Mouse (Mus musculus) stomach, embryonic 14.5 days (tissue): ENCODE measurements around the gene Ranbp9. TPM values are rescaled to one million over a fixed set of nuclear protein-coding genes. Genes with fewer than 3 reads are reported as not detected.

ENCODE experiments used
- ATAC-seq: fragments of 200-750 bp; cut with Nextera tagmentation; 2 replicates; pipeline ENCODE4 v1.8.0; 2017; ENCODE audit warnings: low read depth, moderate TSS enrichment; ENCODE audit not compliant: insufficient number of reproducible peaks, insufficient read depth, low FRiP score
- H3K27ac ChIP-seq: fragments of 300-500 bp; sonication (generic); 2 replicates; pipeline ENCODE4 v1.5.1; 2014; ENCODE audit warnings: mild to moderate bottlenecking, low read length, moderate library complexity, mixed read lengths
- H3K27me3 ChIP-seq: fragments of 300-500 bp; sonication (generic); 2 replicates; pipeline ENCODE4 v1.6.1; 2014; ENCODE audit warnings: low read length, control low read depth, mixed read lengths; ENCODE audit not compliant: control insufficient read depth, insufficient read depth
- H3K36me3 ChIP-seq: fragments of 300-500 bp; sonication (generic); 2 replicates; pipeline ENCODE4 v1.6.1; 2014; ENCODE audit warnings: mild to moderate bottlenecking, control low read depth, low read length, moderate library complexity, mixed read lengths; ENCODE audit not compliant: control insufficient read depth, insufficient read depth
- H3K4me1 ChIP-seq: fragments of 300-500 bp; sonication (generic); 2 replicates; pipeline ENCODE4 v1.6.1; 2014; ENCODE audit warnings: low read length, control low read depth, mixed read lengths; ENCODE audit not compliant: control insufficient read depth, insufficient read depth
- H3K4me2 ChIP-seq: fragments of 300-500 bp; sonication (generic); replicated peaks from 2 replicates; pipeline ENCODE4 v1.6.1; 2014; ENCODE audit warnings: low read depth, low read length, control low read depth
- H3K4me3 ChIP-seq: fragments of 300-500 bp; sonication (generic); 2 replicates; pipeline ENCODE4 v1.5.1; 2014; ENCODE audit warnings: low read depth, low read length, control low read depth
- H3K9ac ChIP-seq: fragments of 300-500 bp; sonication (generic); replicated peaks from 2 replicates; pipeline ENCODE4 v1.6.1; 2014; ENCODE audit warnings: low read depth, mild to moderate bottlenecking, control low read depth, low read length, moderate library complexity, mixed read lengths
- H3K9me3 ChIP-seq: fragments of 300-500 bp; sonication (generic); 2 replicates; pipeline ENCODE4 v1.6.1; 2016; ENCODE audit warnings: low read depth, low read length, control low read depth; ENCODE audit not compliant: control insufficient read depth
- WGBS: fragments of 180-500 bp; shearing (Covaris S2); extraction: QIAGEN DNeasy Blood & Tissue Kit; methylation state at CpG from one replicate; pipeline ENCODE4 v1.1.7; 2014; 5-methylcytosine and 5-hydroxymethylcytosine counted together
- polyA plus RNA-seq: library from polyadenylated mRNA; unstranded; fragments of >200 nt; fragmentation: Nextera tagmentation; extraction: Ambion mirVana; gene quantifications from 2 replicates; pipeline ENCODE4 v1.2.1, GENCODE M21; 2014

Gene Ranbp9
- polyA plus RNA-seq, 1 experiment from 2014 or later, result 15.5 TPM

- peaks cover 3% of the 10 kb centered on the region; the same call in 1 of the 2 replicates for H3K4me1 ChIP-seq
- 46% methylated on average over 16 of the region's 17 CpGs for WGBS
- peak overlapping the region; percentile 46; the same call in 1 of the 2 replicates for H3K4me2 ChIP-seq
- H3K9ac ChIP-seq, result peak overlapping the region; percentile 77
- no peaks in the 10 kb centered on the region for H3K27me3 ChIP-seq
- no peaks in the 10 kb centered on the region for H3K9me3 ChIP-seq
- peak overlapping the region; percentile 94; the same call in 1 of the 2 replicates for H3K27ac ChIP-seq
- ATAC-seq, result no peak
- H3K36me3 ChIP-seq, result peaks cover 17% of the 10 kb centered on the region
- H3K4me3 ChIP-seq, result peak overlapping the region; percentile 79
Measured at GRCm38 (mm10) chr13:43397700-43398296, 83.3 kb downstream of the Ranbp9 start.

- no peaks in the 10 kb centered on the region for H3K9me3 ChIP-seq
- WGBS, result 98% methylated on average over 10 of the region's 10 CpGs
- H3K4me1 ChIP-seq, result no peaks in the 10 kb centered on the region
- no peak overlapping the region for H3K27ac ChIP-seq
- no peak overlapping the region for H3K4me2 ChIP-seq
- no peak for ATAC-seq
- H3K27me3 ChIP-seq, result no peaks in the 10 kb centered on the region
- H3K4me3 ChIP-seq, result no peak overlapping the region
- H3K9ac ChIP-seq, result no peak overlapping the region
- H3K36me3 ChIP-seq, result no peaks in the 10 kb centered on the region
Measured at GRCm38 (mm10) chr13:43385321-43385720, 95.8 kb downstream of the Ranbp9 start.

- H3K4me1 ChIP-seq, result no peaks in the 10 kb centered on the region
- no peak overlapping the region for H3K9ac ChIP-seq
- no peaks in the 10 kb centered on the region for H3K9me3 ChIP-seq
- 70% methylated on average over 3 of the region's 3 CpGs for WGBS
- 0 out of 2 replicates have a peak, but pooled peaks cover 6% of the 10 kb centered on the region for H3K36me3 ChIP-seq
- ATAC-seq, result no peak
- no peak overlapping the region for H3K4me2 ChIP-seq
- no peaks in the 10 kb centered on the region for H3K27me3 ChIP-seq
- no peak overlapping the region for H3K4me3 ChIP-seq
- no peak overlapping the region for H3K27ac ChIP-seq
Measured at GRCm38 (mm10) chr13:43379989-43380388, 101.1 kb downstream of the Ranbp9 start.

- Histone ChIP-seq H3K27me3 (no peaks in the 10 kb centered on the region), H3K9ac (no peak overlapping the region), H3K9me3 (no peaks in the 10 kb centered on the region), H3K4me1 (no peaks in the 10 kb centered on the region), H3K4me3 (no peak overlapping the region), H3K36me3 (peaks cover 11% of the 10 kb centered on the region; the same call in 1 of the 2 replicates), H3K4me2 (no peak overlapping the region), H3K27ac (no peak overlapping the region)
- 62% methylated on average over 2 of the region's 2 CpGs for WGBS
- ATAC-seq, result no peak
Measured at GRCm38 (mm10) chr13:43374918-43375432, 106.1 kb downstream of the Ranbp9 start.

- peaks cover 11% of the 10 kb centered on the region; the same call in 1 of the 2 replicates for H3K36me3 ChIP-seq
- no peak overlapping the region for H3K9ac ChIP-seq
- no peaks in the 10 kb centered on the region for H3K9me3 ChIP-seq
- WGBS, result 78% methylated on average over 10 of the region's 10 CpGs
- H3K27me3 ChIP-seq, result no peaks in the 10 kb centered on the region
- no peak for ATAC-seq
- no peaks in the 10 kb centered on the region for H3K4me1 ChIP-seq
- no peak overlapping the region for H3K4me2 ChIP-seq
- H3K4me3 ChIP-seq, result no peak overlapping the region
- H3K27ac ChIP-seq, result no peak overlapping the region
Measured at GRCm38 (mm10) chr13:43374205-43374604, 106.9 kb downstream of the Ranbp9 start.

GRCm38 (mm10) chr13:43372892-43373291 lies 108.2 kb downstream of the Ranbp9 start:
- H3K9me3 ChIP-seq, result no peaks in the 10 kb centered on the region
- H3K4me1 ChIP-seq, result no peaks in the 10 kb centered on the region
- H3K9ac ChIP-seq, result no peak overlapping the region
- no peak for ATAC-seq
- H3K36me3 ChIP-seq, result peaks cover 11% of the 10 kb centered on the region; the same call in 1 of the 2 replicates
- no peak overlapping the region for H3K4me3 ChIP-seq
- WGBS, result 81% methylated on average over 1 of the region's 1 CpGs
- no peaks in the 10 kb centered on the region for H3K27me3 ChIP-seq
- no peak overlapping the region for H3K4me2 ChIP-seq
- H3K27ac ChIP-seq, result no peak overlapping the region

- Histone ChIP-seq H3K4me1 (peaks cover 4% of the 10 kb centered on the region; the same call in 1 of the 2 replicates), H3K9ac (no peak overlapping the region), H3K9me3 (no peaks in the 10 kb centered on the region), H3K4me2 (no peak overlapping the region), H3K27ac (no peak overlapping the region), H3K4me3 (no peak overlapping the region), H3K27me3 (no peaks in the 10 kb centered on the region), H3K36me3 (peaks cover 5% of the 10 kb centered on the region; the same call in 1 of the 2 replicates)
- 54% methylated on average over 6 of the region's 6 CpGs for WGBS
- ATAC-seq, result no peak
Measured at GRCm38 (mm10) chr13:43370063-43370462, 111.0 kb downstream of the Ranbp9 start.

- no peaks in the 10 kb centered on the region for H3K27me3 ChIP-seq
- ATAC-seq, result 0 out of 2 replicates have a peak, but pooled peaks have one; percentile 28
- H3K27ac ChIP-seq, result peak overlapping the region; percentile 61
- no peaks in the 10 kb centered on the region for H3K9me3 ChIP-seq
- H3K4me3 ChIP-seq, result peak overlapping the region; percentile 60
- H3K4me2 ChIP-seq, result peak overlapping the region; percentile 83
- WGBS, result 6% methylated on average over 11 of the region's 11 CpGs
- H3K4me1 ChIP-seq, result peaks cover 4% of the 10 kb centered on the region; the same call in 1 of the 2 replicates
- peak overlapping the region; percentile 57 for H3K9ac ChIP-seq
- H3K36me3 ChIP-seq, result peaks cover 2% of the 10 kb centered on the region; the same call in 1 of the 2 replicates
Measured at GRCm38 (mm10) chr13:43365825-43366184, 115.3 kb downstream of the Ranbp9 start.
